Mouse (Mus musculus): ENCODE measurements around the gene Snrnp200. TPM values are rescaled to one million over a fixed set of nuclear protein-coding genes. Genes with fewer than 3 reads are reported as not detected.
"Not testable (repeated sequence)": the region's sequence is repeated elsewhere in the genome, so short reads cannot be mapped to it uniquely, and the experiment has no call there.

Gene Snrnp200
- total RNA-seq, 4 experiments from 2014 or later, result 87.6 to 94.2 (median 90.7) TPM

GRCm38 (mm10) chr2:127252787-127253186 lies 44.6 kb downstream of the Snrnp200 start:
- DNase-seq (ENCODE audit: low spot score in 2 of 2), result no peak

- no peak for DNase-seq (ENCODE audit: low spot score in 2 of 2)
These were observed 46.5 kb downstream of the Snrnp200 start for GRCm38 (mm10) chr2:127254604-127255134.

GRCm38 (mm10) chr2:127255294-127255693 lies 47.1 kb downstream of the Snrnp200 start:
- DNase-seq (ENCODE audit: low spot score in 2 of 2), result no peak

GRCm38 (mm10) chr2:127259340-127259739 lies 51.2 kb downstream of the Snrnp200 start:
- DNase-seq (ENCODE audit: low spot score in 2 of 2), result no peak

GRCm38 (mm10) chr2:127262480-127262879 lies 54.3 kb downstream of the Snrnp200 start:
- DNase-seq (ENCODE audit: low spot score in 2 of 2), result no peak

- no peak for DNase-seq (ENCODE audit: low spot score in 2 of 2)
These were observed 59.7 kb downstream of the Snrnp200 start for GRCm38 (mm10) chr2:127267854-127268253.

- peak; percentile 93 to 96 for DNase-seq (ENCODE audit: low spot score in 2 of 2)
These were observed 61.5 kb downstream of the Snrnp200 start, which contains the start of gene Stard7 for GRCm38 (mm10) chr2:127269491-127270299. Gene Stard7 (plus strand): TSS chr2:127270218.

GRCm38 (mm10) chr2:127270300-127271041 lies 62.3 kb downstream of the Snrnp200 start:
- peak; percentile 72 to 85 for DNase-seq (ENCODE audit: low spot score in 2 of 2)

GRCm38 (mm10) chr2:127271042-127271515 lies 62.9 kb downstream of the Snrnp200 start:
- no peak for DNase-seq (ENCODE audit: low spot score in 2 of 2)

GRCm38 (mm10) chr2:127272049-127272448 lies 63.9 kb downstream of the Snrnp200 start:
- not testable (repeated sequence) for DNase-seq (ENCODE audit: low spot score in 2 of 2)

- no peak for DNase-seq (ENCODE audit: low spot score in 2 of 2)
These were observed 64.6 kb downstream of the Snrnp200 start for GRCm38 (mm10) chr2:127272806-127273205.

- no peak for DNase-seq (ENCODE audit: low spot score in 2 of 2)
These were observed 66.4 kb downstream of the Snrnp200 start for GRCm38 (mm10) chr2:127274590-127274989.

- DNase-seq (ENCODE audit: low spot score in 2 of 2), result no peak
These were observed 67.5 kb downstream of the Snrnp200 start for GRCm38 (mm10) chr2:127275551-127276320.

- no peak for DNase-seq (ENCODE audit: low spot score in 2 of 2)
These were observed 70.0 kb downstream of the Snrnp200 start for GRCm38 (mm10) chr2:127278162-127278561.

Other genes with a start within 250 kb of the Snrnp200 start
- gene Ap4e1, start 199.7 kb upstream of the Snrnp200 start, total RNA-seq (2022), result 10 to 100 TPM; 11.6 to 12.2 (median 11.8) TPM
- gene Blvra, start 137.7 kb upstream of the Snrnp200 start, total RNA-seq (2022), result 10 to 100 TPM; 26.2 to 32.0 (median 29.1) TPM
- gene Ncaph, start 74.4 kb upstream of the Snrnp200 start, total RNA-seq (2022), result 1 to 10 TPM; 1.6 to 3.5 (median 3.1) TPM
- gene Itpripl1, start 64.9 kb upstream of the Snrnp200 start, total RNA-seq (2022), result 1 to 10 TPM; 1.9 to 5.1 (median 3.6) TPM
- 1 to 10 TPM in 2 of 4 experiments, under 1 TPM in 2; 0.75 to 1.4 (median 1.1) TPM for gene 1810024B03Rik, start 106 bp upstream of the Snrnp200 start, total RNA-seq (2022)
- gene Ciao1, start 39.4 kb downstream of the Snrnp200 start, total RNA-seq (2022), result 10 to 100 TPM; 75.5 to 84.2 (median 81.0) TPM
- 10 to 100 TPM; 71.7 to 82.1 (median 77.1) TPM for gene Tmem127, start 39.5 kb downstream of the Snrnp200 start, total RNA-seq (2022)
- 100 to 1,000 TPM in 2 of 4 experiments, 10 to 100 TPM in 2; 92.3 to 106 (median 97.9) TPM for gene Stard7, start 61.8 kb downstream of the Snrnp200 start, total RNA-seq (2022)
- gene Dusp2, start 127.8 kb downstream of the Snrnp200 start, total RNA-seq (2022), result 1 to 10 TPM; 2.4 to 3.3 (median 2.5) TPM
- not detected for gene Astl, start 130.3 kb downstream of the Snrnp200 start, total RNA-seq (2022)
- gene Adra2b, start 154.8 kb downstream of the Snrnp200 start, total RNA-seq (2022), result 1 to 10 TPM in 2 of 4 experiments, under 1 TPM in 2; 0.96 to 1.2 (median 1.0) TPM
- under 1 TPM; 0.27 to 0.63 (median 0.39) TPM for gene Gpat2, start 216.8 kb downstream of the Snrnp200 start, total RNA-seq (2022)
- gene Fahd2a, start 236.2 kb downstream of the Snrnp200 start, total RNA-seq (2022), result 10 to 100 TPM; 19.1 to 24.8 (median 21.9) TPM